Mouse (Mus musculus) stomach, embryonic 15.5 days (tissue): ENCODE measurements around the gene Ankrd27. TPM values are rescaled to one million over a fixed set of nuclear protein-coding genes. Genes with fewer than 3 reads are reported as not detected.

Experiments
- ATAC-seq: fragments of 200-750 bp; cut with Nextera tagmentation; 2 replicates; pipeline ENCODE4 v1.8.0; 2017; ENCODE audit warnings: low read depth, moderate number of reproducible peaks, moderate TSS enrichment; ENCODE audit not compliant: insufficient read depth, low FRiP score
- H3K27ac ChIP-seq: fragments of 300-500 bp; sonication (generic); 2 replicates; pipeline ENCODE4 v1.5.1; 2015; ENCODE audit warnings: mild to moderate bottlenecking, inconsistent platforms
- H3K27me3 ChIP-seq: fragments of 300-500 bp; sonication (generic); replicated peaks from 2 replicates; pipeline ENCODE4 v1.6.1; 2015; ENCODE audit warnings: inconsistent platforms
- H3K36me3 ChIP-seq: fragments of 300-500 bp; sonication (generic); 2 replicates; pipeline ENCODE4 v1.6.1; 2015; ENCODE audit warnings: inconsistent platforms
- H3K4me1 ChIP-seq: fragments of 300-500 bp; sonication (generic); 2 replicates; pipeline ENCODE4 v1.6.1; 2015; ENCODE audit warnings: inconsistent platforms
- H3K4me2 ChIP-seq: fragments of 300-500 bp; sonication (generic); 2 replicates; pipeline ENCODE4 v1.6.1; 2015; ENCODE audit warnings: mild to moderate bottlenecking, inconsistent platforms
- H3K4me3 ChIP-seq: fragments of 300-500 bp; sonication (generic); replicated peaks from 2 replicates; pipeline ENCODE4 v1.5.1; 2015; ENCODE audit warnings: inconsistent platforms
- H3K9ac ChIP-seq: fragments of 300-500 bp; sonication (generic); 2 replicates; pipeline ENCODE4 v1.6.1; 2015; ENCODE audit warnings: inconsistent platforms
- H3K9me3 ChIP-seq: fragments of 300-500 bp; sonication (generic); 2 replicates; pipeline ENCODE4 v1.6.1; 2016; ENCODE audit warnings: inconsistent platforms
- WGBS: fragments of 180-500 bp; shearing (Covaris S2); methylation state at CpG from one replicate; pipeline ENCODE4 v1.1.7; 2015; 5-methylcytosine and 5-hydroxymethylcytosine counted together
- polyA plus RNA-seq: library from polyadenylated mRNA; unstranded; fragments of >200 nt; fragmentation: Nextera tagmentation; extraction: Ambion mirVana; gene quantifications from 2 replicates; pipeline ENCODE4 v1.2.1, GENCODE M21; 2015

The Ankrd27 gene
- polyA plus RNA-seq, 1 experiment from 2014 or later: 31.3 TPM

DNA sequence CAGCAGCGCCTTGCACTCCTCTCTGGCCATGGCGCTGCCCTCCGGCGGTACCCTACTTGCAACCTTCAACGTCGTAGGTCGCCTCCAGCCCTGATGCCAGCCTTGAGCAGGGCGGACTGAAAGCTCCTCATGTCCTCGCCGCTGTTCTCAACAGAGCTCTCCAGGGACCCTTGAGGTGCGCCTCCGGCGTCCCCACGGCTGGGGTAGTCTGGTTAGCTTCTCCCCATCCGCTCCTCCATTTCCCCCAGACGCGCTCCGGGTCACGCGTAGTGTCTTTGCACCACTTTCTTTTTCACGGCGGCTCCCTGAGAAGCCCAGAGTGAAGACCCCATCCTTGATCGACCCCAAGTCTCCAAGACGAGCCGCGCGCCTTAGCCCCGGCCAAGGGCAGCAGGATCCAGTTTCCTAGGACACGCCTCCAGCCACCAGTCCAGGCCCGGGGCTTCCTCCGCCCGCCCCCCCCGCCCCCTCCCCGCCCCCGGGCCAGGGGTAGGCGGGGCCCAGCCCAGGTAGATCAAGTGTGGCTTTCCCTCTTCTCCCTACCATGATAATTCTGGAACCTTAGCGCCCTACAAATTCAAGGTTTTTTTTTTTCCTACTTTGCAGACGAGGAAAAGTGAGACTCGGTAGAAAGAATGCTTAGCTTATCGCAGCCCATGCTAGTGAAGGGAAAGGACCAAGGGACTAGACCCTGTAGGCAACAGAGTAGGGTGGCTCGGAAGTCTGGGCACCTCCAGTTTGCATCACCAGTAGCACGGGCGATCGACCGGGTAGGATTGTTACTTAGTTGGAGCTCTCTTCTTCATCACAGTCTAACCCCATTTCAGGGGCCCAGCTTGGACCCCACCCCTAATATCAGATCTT, 621 bp upstream of the Ankrd27 start, which contains the start of gene Rgs9bp:
Gene Rgs9bp (minus strand): TSS at position 392 of the 864 bp plus-strand sequence.
- Histone ChIP-seq H3K9me3 (no peaks in the 10 kb centered on the region), H3K27me3 (peaks cover 21% of the 10 kb centered on the region), H3K27ac (peak within 1 kb of the TSS; percentile 65), H3K9ac (peak within 1 kb of the TSS; percentile 68), H3K4me2 (peak within 1 kb of the TSS; percentile 100), H3K36me3 (no peaks in the 10 kb centered on the region), H3K4me1 (peaks cover 28% of the 10 kb centered on the region), H3K4me3 (peak within 1 kb of the TSS; percentile 84)
- under 1% methylated on average over 45 of the region's 45 CpGs for WGBS
- peak; percentile 83 for ATAC-seq

DNA sequence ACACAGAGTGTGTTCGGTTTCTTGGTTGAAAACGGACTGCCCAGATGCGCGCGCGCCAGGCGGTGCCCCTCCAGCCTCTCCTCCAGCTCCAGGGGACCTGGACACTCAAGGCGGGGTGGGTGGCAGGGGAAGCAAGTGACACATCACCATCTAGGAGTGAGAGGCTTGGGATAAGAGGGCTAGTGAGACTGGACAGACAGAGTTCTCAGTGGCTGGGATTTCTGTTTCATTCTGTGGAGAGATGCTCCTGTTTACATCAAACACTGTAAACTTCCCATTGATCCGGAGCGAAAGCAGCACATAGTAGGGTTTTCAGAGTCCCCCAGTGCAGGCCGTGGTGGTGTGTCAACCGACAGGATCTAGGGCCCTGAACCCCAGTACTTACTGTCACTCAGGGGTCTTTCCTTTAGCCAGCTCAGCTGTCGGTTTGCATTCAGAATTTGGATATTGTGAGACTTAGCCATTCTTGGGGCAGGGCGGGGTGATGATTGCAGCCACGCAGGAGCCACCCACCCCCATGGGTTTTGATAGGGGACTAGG, 932 bp downstream of the Ankrd27 start:
- H3K4me1 ChIP-seq: peaks cover 28% of the 10 kb centered on the region

DNA sequence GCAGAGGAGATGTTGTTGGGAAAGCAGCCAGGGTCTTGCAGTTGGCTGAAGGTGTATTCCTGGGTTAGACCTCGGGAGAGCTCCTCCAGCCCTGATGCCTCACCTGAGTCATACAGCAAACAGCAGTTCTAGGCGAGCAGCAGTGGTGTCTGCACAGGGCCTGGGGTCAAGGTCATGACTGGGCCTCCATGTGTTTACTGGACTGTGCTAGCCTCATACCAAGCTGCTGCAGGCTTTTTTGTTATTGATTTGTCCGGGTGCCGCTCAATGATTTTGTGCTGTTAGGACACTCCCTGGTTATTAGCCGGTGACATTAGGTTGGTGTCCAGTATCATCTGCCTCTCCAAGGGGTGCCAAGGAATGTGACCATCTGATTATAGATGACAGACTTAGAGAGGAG, 1.7 kb downstream of the Ankrd27 start:
- Histone ChIP-seq H3K4me2 (0 out of 2 replicates have a peak overlapping the region, but pooled peaks have one; percentile 16), H3K9ac (no peak overlapping the region), H3K4me3 (no peak overlapping the region), H3K9me3 (no peaks in the 10 kb centered on the region), H3K27ac (no peak overlapping the region), H3K4me1 (peaks cover 28% of the 10 kb centered on the region), H3K27me3 (peaks cover 19% of the 10 kb centered on the region), H3K36me3 (peaks cover 10% of the 10 kb centered on the region)
- no peak for ATAC-seq
- WGBS: 47% methylated on average over 5 of the region's 5 CpGs

More for the DNA sequence above, 932 bp downstream of the Ankrd27 start:
- H3K9ac ChIP-seq: peak overlapping the region; percentile 68
- H3K27ac ChIP-seq: peak overlapping the region; percentile 65; the same call in 1 of the 2 replicates
- H3K36me3 ChIP-seq: peaks cover 4% of the 10 kb centered on the region; the same call in 1 of the 2 replicates
- peaks cover 19% of the 10 kb centered on the region for H3K27me3 ChIP-seq
- 21% methylated on average over 15 of the region's 15 CpGs for WGBS
- H3K9me3 ChIP-seq: no peaks in the 10 kb centered on the region
- H3K4me2 ChIP-seq: peak overlapping the region; percentile 100
- no peak for ATAC-seq
- H3K4me3 ChIP-seq: peak overlapping the region; percentile 84

DNA sequence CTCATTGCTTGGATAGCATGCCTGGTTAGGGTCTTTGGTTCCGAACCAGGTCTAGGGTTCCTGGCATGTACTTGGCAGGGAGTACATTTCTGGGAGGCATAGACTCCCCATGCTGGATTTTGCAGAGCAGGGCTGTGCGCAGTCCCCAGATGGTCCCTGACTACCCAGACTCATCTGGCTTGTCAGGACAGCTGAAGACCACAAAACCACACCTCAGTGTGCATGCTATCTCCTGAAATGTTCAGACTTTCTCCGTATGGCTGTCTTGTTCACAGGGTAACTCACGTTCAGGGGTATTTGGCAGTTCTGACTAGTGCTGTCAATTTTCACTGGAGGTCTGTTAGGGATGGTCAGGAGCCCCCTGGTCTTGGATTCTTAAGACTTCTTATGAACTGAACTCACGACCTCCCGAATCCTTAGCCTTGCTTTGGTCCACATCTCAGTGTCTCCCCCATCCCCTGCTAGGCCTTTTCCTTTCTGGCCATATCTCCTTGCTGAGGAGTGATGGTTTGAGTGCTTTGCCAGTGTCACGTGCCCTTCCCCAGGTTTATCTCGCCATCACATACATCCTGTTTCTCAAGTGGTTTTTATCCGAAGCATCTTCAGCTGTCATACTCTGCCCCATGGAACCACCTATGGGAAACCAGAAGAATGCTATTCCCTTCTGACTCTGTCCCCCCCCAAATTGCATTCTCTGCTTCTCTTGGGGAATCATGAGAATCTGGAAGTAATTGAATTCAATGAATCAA, 2.8 kb downstream of the Ankrd27 start:
- peaks cover 13% of the 10 kb centered on the region for H3K27me3 ChIP-seq
- peaks cover 21% of the 10 kb centered on the region for H3K36me3 ChIP-seq
- 72% methylated on average over 9 of the region's 9 CpGs for WGBS
- no peak overlapping the region for H3K9ac ChIP-seq
- H3K9me3 ChIP-seq: no peaks in the 10 kb centered on the region
- ATAC-seq: no peak
- no peak overlapping the region for H3K27ac ChIP-seq
- no peak overlapping the region for H3K4me2 ChIP-seq
- no peak overlapping the region for H3K4me3 ChIP-seq
- H3K4me1 ChIP-seq: peaks cover 23% of the 10 kb centered on the region

DNA sequence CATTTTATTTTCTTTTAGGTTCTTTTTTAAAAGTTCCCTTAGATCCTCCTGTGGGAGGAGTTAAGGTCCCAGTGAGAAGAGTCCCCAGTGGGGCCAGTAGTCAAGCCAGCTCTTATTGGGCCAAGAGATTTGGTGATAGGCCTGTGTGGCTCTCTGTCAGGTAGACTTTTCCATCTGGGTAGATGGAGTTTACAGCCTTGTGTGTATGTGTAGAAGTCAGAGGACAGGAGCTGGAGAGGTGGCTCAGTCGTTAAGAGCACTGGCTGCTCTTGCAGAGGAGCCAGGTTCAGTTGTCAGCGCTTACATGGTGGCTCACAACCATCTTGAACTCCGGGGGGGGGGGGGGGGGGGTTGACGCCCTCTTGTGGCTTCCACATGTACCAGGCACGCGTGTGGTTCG, 3.4 kb downstream of the Ankrd27 start:
- ATAC-seq: no peak
- Histone ChIP-seq H3K4me2 (no peak overlapping the region), H3K27ac (no peak overlapping the region), H3K9ac (no peak overlapping the region), H3K9me3 (no peaks in the 10 kb centered on the region), H3K4me3 (no peak overlapping the region), H3K4me1 (peaks cover 20% of the 10 kb centered on the region), H3K36me3 (peaks cover 21% of the 10 kb centered on the region), H3K27me3 (peaks cover 6% of the 10 kb centered on the region)
- WGBS: 74% methylated on average over 7 of the region's 7 CpGs

DNA sequence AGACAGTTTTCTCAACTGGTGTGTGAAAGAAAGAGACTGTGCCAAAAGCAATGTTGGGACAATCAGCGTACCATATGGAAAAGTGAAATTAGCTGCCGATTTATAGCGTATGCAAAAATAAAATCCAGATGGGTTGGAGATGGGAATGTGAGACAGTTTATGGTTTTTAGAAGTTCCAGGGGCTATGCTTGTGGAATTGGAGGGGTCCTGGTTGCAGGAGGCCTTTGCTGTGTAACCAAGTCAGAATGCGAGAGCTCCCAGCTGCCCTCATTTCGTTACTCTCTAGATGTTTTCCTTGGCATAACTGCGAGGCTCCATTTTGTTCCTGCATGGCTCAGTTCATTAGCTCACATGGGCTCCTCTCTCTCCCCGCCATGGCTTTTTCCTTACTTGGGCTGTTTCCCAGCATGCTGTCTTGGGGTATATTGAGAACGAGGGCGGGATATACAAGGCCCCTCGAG, 4.7 kb downstream of the Ankrd27 start:
- no peak for ATAC-seq
- 94% methylated on average over 10 of the region's 10 CpGs for WGBS
- H3K4me3 ChIP-seq: no peak overlapping the region

DNA sequence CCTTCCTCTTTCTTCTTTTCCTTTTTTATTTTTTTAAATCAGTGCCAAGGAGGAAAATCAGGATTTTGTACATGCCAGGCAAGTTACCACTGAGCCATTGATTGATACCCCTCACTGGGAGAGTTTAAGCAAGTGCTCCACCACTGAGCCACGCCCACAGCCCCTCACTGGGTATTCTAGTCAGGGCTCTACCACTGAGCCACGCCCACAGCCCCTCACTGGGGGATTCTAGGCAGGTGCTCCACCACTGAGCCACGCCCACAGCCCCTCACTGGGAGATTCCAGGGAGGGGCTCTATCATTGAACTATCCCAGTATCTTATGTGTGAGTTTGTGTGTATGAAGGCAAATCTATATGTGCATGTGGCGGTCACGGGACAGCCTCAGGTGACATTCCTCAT, 8.3 kb downstream of the Ankrd27 start:
- Histone ChIP-seq H3K9me3 (no peaks in the 10 kb centered on the region), H3K4me2 (no peak overlapping the region), H3K4me3 (no peak overlapping the region), H3K27me3 (no peaks in the 10 kb centered on the region), H3K9ac (no peak overlapping the region), H3K4me1 (no peaks in the 10 kb centered on the region), H3K27ac (no peak overlapping the region), H3K36me3 (peaks cover 25% of the 10 kb centered on the region)
- 90% methylated on average over 5 of the region's 5 CpGs for WGBS
- no peak for ATAC-seq

More for the DNA sequence above, 4.7 kb downstream of the Ankrd27 start:
- Histone ChIP-seq H3K27me3 (no peaks in the 10 kb centered on the region), H3K4me2 (no peak overlapping the region), H3K9me3 (no peaks in the 10 kb centered on the region), H3K36me3 (peaks cover 22% of the 10 kb centered on the region), H3K4me1 (peaks cover 18% of the 10 kb centered on the region), H3K9ac (no peak overlapping the region), H3K27ac (no peak overlapping the region)

DNA sequence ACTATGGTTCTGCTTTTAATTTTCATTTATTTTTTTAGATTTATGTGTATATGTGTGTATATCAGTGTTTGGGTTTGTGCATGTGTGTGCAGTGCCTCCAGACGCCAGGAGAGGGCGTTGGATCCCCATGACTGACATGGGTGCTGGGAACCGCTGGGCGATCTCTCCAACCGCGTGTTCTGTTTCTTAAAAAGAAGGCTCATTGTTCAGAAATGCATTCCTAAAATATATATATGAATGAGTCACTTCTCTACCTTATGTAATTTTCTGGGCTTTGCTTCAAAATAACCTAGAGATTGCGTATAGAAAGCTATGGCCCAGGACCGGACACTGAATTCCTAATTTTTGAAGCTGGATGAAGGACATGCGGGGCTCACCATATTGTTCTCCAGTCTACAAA, 13.4 kb downstream of the Ankrd27 start:
- Histone ChIP-seq H3K27ac (no peak overlapping the region), H3K4me3 (no peak overlapping the region), H3K4me2 (no peak overlapping the region), H3K9ac (no peak overlapping the region), H3K36me3 (peaks cover 26% of the 10 kb centered on the region), H3K4me1 (no peaks in the 10 kb centered on the region), H3K9me3 (no peaks in the 10 kb centered on the region), H3K27me3 (no peaks in the 10 kb centered on the region)
- ATAC-seq: no peak
- WGBS: 89% methylated on average over 9 of the region's 9 CpGs

DNA sequence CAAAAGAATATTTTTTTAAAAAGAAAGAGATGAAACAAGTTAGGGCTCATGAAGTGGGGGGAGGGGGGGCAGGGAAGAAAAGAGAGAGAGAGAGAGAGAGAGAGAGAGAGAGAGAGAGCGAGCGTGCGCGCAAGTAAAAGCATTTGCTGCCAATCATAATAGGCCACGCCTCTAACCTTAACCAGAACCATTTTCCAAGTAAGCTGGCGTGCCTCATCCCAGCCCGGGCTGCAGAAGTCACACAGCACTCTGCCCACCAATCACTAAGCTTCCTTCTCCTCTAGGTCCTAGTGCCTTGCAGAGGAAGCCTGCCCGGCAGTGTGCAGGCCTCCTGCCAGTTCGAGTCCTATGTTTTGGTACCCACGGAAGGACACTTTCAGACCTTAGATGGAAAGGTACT, 14.0 kb downstream of the Ankrd27 start:
- Histone ChIP-seq H3K36me3 (peaks cover 26% of the 10 kb centered on the region), H3K9ac (no peak overlapping the region), H3K9me3 (no peaks in the 10 kb centered on the region), H3K27me3 (no peaks in the 10 kb centered on the region), H3K4me2 (no peak overlapping the region), H3K4me1 (no peaks in the 10 kb centered on the region), H3K27ac (no peak overlapping the region), H3K4me3 (no peak overlapping the region)
- 91% methylated on average over 10 of the region's 10 CpGs for WGBS
- no peak for ATAC-seq

DNA sequence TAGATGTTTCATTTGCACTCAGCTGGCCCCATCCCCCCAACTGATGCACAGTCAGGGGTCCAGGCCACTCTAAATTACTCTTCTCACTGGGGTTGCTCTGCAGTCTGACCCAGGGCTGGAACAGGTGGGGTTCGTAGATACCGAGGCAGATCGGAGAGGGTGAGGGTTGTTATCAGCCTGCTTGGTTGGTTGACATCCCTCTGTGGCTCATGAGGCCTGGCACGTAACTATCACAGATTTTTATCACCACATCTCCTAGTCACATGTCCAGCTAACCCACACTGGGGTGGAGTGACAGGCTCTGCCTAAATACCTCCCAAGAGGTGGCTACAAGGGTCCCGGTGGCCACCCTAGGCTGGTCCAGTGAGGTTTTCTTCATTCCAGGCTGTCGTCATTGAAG, 15.1 kb downstream of the Ankrd27 start:
- no peak overlapping the region for H3K4me3 ChIP-seq
- no peak for ATAC-seq
- no peaks in the 10 kb centered on the region for H3K27me3 ChIP-seq
- no peak overlapping the region for H3K9ac ChIP-seq
- H3K27ac ChIP-seq: no peak overlapping the region
- H3K4me1 ChIP-seq: no peaks in the 10 kb centered on the region
- H3K9me3 ChIP-seq: no peaks in the 10 kb centered on the region
- no peak overlapping the region for H3K4me2 ChIP-seq
- H3K36me3 ChIP-seq: peaks cover 22% of the 10 kb centered on the region
- WGBS: 82% methylated on average over 6 of the region's 6 CpGs

DNA sequence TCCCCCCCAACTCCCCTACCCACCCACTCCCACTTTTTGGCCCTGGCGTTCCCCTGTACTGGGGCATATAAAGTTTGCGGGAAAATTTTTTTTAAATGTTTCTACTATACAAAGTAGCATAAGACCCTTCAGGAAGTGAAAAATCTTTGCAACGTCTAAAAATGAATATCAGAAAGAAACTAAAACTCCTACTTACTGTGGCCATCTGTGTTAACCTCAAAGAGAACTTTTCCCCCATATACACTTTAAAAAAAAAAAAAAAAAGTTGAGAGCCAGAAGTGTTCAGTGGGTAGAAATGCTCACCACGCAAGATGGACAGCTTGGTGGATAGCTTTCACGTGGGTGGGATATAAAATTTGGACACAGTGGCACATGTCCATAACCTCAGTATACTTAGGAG, 16.7 kb downstream of the Ankrd27 start:
- H3K27ac ChIP-seq: no peak overlapping the region
- no peaks in the 10 kb centered on the region for H3K4me1 ChIP-seq
- no peaks in the 10 kb centered on the region for H3K9me3 ChIP-seq
- ATAC-seq: no peak
- H3K27me3 ChIP-seq: no peaks in the 10 kb centered on the region
- H3K4me2 ChIP-seq: no peak overlapping the region
- no peak overlapping the region for H3K4me3 ChIP-seq
- no peak overlapping the region for H3K9ac ChIP-seq
- WGBS: 93% methylated on average over 5 of the region's 5 CpGs
- H3K36me3 ChIP-seq: peaks cover 32% of the 10 kb centered on the region

DNA sequence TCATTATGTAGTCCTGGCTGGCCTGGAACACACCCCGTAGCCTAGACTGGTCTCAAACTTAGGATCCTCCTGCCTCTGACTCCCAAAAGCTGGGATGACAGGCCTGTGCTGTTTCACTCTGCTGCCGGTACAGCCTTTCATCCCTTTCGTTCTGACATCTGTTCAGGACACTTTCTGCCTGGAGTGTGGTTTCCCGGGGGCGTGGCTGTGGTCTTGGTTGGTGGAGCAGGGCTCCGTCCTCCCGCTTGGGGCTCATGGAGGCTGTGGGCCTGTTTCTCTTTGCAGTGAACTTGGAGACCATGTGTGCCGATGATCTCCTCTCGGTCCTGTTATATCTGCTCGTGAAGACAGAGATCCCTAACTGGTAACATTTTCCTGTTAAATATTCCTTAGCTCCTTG, 20.8 kb downstream of the Ankrd27 start:
- WGBS: 81% methylated on average over 10 of the region's 10 CpGs
- no peak overlapping the region for H3K9ac ChIP-seq
- H3K4me1 ChIP-seq: no peaks in the 10 kb centered on the region
- no peaks in the 10 kb centered on the region for H3K9me3 ChIP-seq
- no peak for ATAC-seq
- H3K27me3 ChIP-seq: no peaks in the 10 kb centered on the region
- no peak overlapping the region for H3K4me2 ChIP-seq
- H3K27ac ChIP-seq: no peak overlapping the region
- no peak overlapping the region for H3K4me3 ChIP-seq
- peaks cover 38% of the 10 kb centered on the region for H3K36me3 ChIP-seq
